Mouse (Mus musculus) layer of hippocampus, adult 11-12 months (tissue): ENCODE results near the gene Src.

Experiments
- DNase-seq: peaks from one replicate; pipeline ENCODE4 v3.0.0; 2022; ENCODE audit warnings: low spot score

Gene Src

GRCm38 (mm10) chr2:157412497-157412896, 5.7 kb upstream of the Src start:
- no peak for DNase-seq

DNA sequence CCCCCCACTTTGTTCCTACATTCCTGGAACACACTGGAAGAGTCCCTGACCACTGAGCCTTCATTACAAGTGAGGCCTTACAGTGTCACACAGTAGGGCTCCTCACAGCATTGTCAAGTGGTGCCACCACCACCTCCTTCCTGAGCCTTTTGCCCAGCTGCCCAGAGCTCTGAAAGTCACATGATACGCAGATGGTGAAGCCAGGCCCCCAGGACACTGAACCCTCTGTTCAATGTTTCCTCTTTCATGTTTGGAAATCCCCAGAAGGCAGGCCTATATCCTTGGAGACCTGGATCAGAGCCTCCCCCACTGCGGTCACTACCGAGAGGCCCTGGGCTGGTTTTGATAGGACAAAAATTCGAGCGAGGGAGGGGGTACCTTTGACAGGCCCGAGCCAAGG, 1.0 kb upstream of the Src start:
- peak; percentile 47 for DNase-seq

DNA sequence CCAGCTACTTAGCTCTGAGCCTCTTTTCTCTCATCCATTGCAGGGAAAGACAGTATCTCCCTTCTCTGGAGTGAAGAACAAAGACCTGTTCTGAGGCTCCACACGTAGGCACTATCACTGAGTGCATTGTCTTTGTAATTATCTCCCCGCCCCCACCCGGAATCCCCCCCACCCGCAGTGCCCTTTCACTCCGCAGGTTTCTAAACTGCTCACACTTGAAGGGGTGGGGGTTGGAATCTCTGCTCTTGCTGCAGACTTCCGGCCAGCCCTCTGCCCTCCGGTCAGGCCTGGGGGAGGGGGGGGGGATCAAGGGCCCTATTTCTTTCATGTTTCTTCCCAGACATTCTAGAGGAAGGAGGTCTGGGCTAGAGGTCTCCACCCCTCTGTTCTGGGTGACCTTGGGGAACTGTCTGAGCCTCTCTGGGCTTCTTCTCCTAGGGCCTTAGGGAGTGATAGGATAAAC, 396 bp downstream of the Src start:
- DNase-seq, result no peak

DNA sequence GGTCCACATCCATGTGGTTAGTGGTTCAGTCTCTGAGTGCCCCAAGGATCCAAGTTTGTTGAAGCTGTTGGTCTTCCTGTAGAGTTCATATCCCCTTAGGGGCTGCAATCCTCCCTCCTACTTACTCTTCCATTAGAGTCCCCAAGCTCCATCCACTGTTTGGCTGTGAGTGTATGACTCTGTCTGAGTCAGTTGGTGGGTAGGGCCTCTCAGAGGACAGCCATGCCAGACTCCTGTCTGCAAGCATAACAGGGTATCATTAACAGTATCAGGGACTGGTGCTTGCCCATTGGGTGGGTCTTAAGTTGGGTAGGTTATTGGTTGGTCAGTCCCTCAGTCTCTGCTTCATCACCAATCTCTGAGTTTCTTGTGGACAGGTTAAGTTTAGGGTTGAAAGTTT, 1.3 kb downstream of the Src start:
- DNase-seq, result no peak

- DNase-seq, result no peak
Measured at GRCm38 (mm10) chr2:157420404-157420803, 2.2 kb downstream of the Src start.

GRCm38 (mm10) chr2:157422062-157422655, 3.9 kb downstream of the Src start:
- no peak for DNase-seq

DNA sequence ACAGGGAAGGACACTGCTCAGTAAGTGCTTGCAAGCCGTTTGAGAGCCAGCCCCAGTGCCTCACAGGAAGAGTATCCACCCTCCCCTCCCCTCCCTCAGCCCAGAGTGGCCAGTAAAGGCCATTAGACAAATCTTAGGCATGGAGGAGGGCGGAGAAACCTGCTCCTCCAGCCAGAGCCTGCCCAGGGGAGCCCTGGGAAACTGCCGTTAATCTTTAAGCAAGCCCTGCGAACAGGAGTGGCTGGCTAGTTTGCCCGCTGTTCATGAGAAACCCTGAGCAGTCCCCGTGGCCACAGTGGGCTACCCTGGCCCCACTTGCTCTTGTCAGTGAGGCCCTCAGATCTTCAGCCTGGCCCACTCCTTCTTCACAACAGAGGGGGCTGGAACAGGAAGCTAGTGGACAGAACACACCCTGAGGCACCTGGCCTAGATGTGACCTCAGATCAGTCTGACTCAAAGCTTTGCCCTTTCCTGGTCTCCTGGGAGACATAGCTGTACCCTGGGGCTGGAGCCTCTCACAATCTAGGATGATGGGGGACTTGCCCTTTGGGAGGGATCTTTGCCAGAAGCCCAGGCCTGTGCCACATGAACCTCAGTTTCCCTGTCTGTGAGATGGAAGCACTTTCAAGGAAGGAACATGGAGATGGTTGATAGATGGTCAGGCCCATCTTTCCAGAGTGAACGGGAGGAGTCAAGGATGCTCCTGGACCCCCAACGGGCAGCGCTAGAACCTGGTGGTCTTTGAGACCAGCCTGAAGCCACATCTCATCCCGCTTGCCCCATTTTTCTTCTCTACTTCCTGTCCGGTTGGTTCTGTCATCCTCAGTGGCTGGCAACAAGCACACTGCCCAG, 4.8 kb downstream of the Src start:
- no peak for DNase-seq

- no peak for DNase-seq
Measured at GRCm38 (mm10) chr2:157423706-157424125, 5.5 kb downstream of the Src start.

DNA sequence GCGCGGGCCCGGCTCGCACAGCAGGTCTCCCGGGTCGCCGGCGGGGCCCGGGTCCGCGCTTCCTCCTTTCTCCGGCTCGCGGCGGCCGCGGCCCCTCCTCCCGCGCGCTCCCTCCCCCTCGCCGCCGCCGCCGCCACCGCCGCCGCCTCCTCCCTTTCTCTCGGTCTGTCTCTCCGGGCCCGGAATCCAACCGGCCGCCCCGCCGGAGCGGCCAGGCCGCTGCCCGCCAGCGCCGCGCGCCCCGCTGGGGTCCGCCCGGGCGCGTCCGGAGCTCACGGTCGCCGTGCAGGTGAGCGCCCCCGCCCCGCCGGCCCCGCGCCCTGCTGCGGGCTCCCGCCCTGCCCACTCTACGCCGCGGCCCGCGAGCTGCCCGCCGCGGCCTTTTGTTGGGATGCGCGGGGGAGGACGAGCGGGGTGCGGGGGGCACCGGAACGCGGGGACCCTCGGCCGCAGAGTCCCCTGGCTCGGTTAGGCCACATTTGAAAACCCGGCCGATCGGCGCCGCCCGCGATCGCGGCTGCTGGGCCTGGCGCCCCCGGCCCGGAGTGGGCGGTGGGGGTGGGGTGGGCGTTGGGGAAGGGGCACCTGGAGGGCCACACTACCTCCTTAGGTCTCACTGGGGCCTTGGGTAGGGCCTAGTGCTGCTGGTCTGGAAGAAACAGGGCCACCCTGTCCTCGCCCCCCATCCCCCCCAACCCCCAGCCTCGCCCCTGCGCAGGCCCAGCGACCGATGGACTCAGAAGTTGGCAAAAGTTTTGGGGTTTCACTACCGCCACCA, 6.1 kb downstream of the Src start:
- DNase-seq, result peak; percentile 50

DNA sequence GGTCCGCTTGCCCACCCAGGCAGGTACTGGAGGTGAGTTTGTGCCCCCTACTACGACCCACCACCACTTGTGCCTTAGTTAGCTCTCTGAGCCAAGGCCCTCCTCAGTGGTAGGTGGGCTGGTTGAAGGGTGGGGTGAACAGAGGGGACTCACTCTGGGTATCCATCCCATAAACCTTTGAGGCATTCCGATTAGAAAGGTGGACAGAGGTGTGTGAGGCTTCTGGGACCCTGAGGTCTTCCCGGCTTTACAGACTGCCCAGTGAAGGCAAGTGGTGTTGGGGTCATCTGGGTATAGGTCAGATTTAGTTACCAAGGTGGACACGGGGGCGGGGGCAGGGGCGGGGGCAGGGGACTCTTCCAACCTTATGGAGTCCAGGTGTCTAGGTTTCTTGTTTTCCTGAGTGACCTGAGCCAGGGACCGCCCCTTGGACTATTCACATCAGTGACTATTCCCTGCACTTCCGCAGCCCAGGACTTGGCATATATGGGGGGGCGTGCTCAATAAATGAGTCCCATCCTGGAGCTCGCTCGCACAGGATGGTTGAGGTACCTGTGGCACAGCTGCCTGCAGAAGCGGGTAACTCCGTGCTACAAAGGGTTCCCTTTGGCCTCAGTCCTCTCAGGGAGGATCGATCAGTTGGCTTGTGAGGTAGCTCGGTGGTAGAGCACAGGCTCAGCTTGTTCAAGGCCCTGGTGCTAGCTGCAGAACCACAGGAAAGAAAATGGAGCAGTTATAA, 6.8 kb downstream of the Src start:
- DNase-seq, result no peak

- DNase-seq, result no peak
Measured at GRCm38 (mm10) chr2:157425643-157425988, 7.4 kb downstream of the Src start.

DNA sequence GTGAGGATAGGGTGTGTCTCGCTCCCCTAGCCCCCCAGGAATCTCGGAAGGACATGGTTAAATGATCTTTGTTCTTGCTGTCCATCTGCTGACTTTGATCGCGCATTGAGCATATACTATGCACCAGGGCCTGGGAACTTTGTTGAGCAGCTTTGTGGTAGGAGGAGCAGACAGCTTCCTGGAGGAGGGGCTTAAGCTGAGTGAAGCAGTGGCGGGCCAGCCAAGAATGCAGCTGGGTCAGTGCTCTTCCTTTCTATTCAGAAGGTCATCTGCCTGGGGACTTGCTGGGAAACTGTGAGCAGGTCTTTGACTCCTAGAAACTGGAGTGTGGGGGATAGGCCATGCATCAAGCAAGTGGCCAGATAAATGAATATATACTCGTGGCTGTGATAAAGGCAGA, 7.9 kb downstream of the Src start:
- DNase-seq, result no peak

DNA sequence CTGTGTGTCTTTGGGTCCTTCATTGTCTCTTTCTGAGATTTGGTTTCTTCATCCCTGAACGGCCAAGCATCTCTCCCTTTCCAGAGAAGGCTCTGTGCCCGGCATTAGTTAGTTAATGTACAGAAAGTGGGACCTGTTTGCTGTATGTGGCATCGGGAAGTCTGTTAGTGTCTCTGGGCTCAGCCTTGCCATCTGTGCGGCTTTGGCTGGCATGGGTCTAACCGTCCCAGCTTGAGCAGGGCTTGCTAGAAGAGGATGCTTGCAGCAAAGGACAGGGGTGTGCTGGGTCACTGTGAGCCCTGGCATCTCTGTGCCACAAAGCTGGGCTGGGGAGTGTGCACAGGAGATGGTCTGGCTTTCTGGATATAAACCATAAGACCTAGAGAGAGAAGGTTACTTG, 8.9 kb downstream of the Src start:
- DNase-seq, result no peak

GRCm38 (mm10) chr2:157428351-157429139, 10.3 kb downstream of the Src start:
- DNase-seq, result no peak

DNA sequence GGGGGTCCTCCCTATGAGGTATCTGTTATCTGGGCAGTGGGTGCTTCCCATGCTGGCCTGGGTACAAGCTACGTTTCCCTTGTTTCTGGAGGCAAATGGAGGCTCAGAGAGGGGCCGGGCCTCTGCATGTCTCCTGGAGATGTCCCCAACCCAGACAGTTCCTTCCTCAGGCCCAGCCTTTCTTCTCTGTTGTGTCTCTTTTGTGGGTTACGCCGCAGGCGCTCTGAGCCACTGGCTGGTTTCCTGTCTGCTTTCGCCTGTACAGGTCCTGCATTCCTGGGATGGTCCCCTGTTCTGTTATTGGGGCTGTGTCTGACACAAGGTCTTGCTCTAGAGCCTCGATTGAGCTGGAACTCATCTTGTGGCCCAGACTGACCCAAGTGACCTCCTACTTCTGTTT, 11.5 kb downstream of the Src start:
- no peak for DNase-seq

- DNase-seq, result no peak
Measured at GRCm38 (mm10) chr2:157430667-157431429, 12.6 kb downstream of the Src start.

DNA sequence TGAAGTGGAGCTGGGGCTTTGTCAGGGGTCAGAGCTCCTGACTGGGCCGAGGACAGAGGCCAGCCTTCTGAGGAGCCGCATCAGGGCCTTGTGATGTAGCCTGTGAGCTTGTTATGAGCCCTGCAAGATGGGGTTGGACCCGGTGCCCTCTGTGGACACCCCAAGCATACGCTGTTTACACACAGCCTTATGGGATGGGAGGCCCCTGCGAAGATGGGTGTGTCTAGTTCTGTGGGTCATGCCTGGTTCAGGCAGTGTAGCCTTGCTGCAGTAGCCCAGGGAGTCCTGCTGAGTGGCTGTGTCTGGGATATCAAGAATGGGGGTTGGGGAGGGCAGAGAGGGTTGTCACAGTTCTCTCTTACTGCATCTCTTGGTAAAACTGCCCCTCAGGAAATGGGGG, 13.7 kb downstream of the Src start:
- no peak for DNase-seq

DNA sequence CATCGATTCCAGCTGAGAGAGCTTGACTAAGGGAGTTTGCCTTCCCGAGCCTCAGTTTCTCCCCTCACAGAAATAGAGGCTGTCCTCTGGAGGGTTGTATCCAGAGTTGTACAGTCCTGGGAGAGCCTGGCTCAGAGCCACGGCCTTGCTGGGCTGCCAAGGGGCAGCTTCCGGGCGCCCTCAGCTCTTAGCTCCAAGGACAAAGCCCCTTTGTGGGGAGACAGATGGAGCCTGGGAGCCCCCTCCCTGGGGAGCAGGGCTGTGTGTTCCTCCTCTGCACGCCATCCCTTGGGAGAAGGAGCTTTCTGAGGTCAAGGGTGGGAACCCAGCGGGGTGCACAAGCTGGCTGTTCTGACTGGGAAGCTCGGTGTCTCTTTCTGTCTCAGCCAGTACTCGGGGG, 14.2 kb downstream of the Src start:
- DNase-seq, result peak; percentile 70

DNA sequence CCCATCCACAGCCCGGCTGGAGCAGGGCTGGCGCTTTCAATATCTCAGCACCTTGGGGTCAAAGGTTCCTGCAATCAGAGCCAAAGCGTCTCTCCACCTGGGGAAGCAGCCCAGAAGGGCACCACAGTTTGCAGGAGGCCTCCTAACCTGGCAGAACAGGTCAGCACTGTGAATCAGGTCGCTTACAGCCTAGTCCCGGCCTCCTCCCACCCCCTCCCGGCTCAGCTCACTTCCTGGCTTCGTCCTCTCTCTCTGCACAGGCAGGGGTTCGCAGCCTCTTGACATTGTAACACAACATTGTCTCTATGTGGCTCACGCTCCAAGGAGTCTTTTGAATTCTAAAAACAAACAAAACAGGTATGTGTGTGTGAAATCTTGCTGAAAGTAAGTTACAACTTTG, 15.8 kb downstream of the Src start:
- no peak for DNase-seq

DNA sequence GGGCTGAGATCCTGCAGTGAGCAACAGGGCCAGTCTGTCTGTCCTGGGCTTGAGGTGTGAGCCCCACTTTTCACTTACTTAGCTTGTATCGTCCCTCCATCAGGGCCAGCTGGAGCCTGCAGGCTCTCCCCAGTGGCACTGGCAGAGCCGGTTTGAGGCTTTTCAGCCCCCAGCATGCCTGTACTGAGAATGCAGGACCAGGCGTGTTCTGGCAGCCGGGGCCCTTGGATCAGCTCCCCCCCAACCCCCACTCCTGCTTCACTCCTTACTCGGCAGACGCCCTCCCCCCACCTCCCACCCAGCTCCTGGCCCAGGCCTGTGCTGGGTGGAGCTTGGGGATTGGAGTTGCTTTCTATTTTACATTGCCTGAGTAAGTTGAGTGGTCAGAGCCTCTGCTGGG, 16.3 kb downstream of the Src start:
- peak; percentile 79 for DNase-seq

DNA sequence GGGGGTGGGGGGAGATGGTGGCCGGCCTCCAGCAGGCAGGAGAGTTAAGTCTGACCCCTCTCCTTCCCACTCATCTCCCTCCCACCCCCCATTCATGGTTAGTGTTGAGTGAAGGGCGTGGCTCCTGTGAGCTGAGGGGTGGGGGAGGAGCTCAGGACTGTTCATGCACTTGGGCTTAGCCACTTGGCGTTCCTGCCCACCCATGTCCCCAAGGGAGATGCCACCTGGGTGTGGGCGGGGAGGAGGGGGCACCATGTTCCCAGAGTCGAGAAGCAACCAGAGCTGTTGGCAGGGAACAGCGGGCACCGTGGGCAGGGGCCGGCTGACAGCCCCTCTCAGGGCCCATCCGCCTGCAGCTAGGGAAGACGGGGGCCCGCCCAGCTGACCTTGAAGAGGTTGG, 18.3 kb downstream of the Src start:
- peak; percentile 54 for DNase-seq
